Mouse (Mus musculus) E14TG2a.4 (cell line): ENCODE results near the gene Tpst2.

Experiments
- CTCF ChIP-seq: conservative IDR thresholded peaks from 2 replicates; pipeline ENCODE4 v1.5.1; 2014; ENCODE audit warnings: low read length
- POU5F1 ChIP-seq: IDR thresholded peaks from 2 replicates; pipeline ENCODE4 v1.6.1; 2014; ENCODE audit warnings: low read length, borderline replicate concordance

DNA sequence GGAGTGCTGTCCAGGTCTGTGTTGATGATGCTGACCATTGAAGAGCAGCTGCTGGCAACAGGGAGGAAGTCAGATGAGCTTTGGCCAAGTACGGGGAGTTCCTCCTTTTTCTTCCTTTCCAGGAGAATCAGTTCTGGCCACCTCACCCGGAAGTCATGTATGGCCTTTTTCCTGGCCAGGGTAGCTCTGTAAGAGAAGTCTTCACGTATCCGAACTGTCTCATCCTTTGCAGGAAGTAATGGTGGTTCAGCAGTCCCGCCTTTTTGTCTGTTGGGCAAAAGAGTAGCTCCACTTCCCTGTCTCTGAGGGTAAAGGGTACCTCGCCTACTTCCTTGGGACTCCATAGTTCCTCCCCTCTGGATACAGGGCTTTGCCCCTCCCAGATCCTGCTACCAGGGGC lies 79.0 kb downstream of the Tpst2 start:
- TF ChIP-seq CTCF (no peak), POU5F1 (no peak)
